Mouse (Mus musculus) liver, embryonic 14.5 days (tissue): Measurements from ENCODE around the gene Ntm.

Experiments used
- CTCF ChIP-seq: IDR thresholded peaks from 2 replicates; pipeline ENCODE4 v1.5.1; 2016; ENCODE audit warnings: antibody characterized with exemption, low read depth, control low read depth
- EP300 ChIP-seq: IDR thresholded peaks from 2 replicates; pipeline ENCODE4 v1.6.1; 2016; ENCODE audit warnings: antibody characterized with exemption, low read depth

GRCm38 (mm10) chr9:29265177-29265576, 697.8 kb downstream of the Ntm start:
- no peak for TF ChIP-seq CTCF
- no peak for TF ChIP-seq EP300
